Mouse (Mus musculus): ENCODE data around the gene Dbndd1. TPM values are rescaled to one million over a fixed set of nuclear protein-coding genes. Genes with fewer than 3 reads are reported as not detected.

The Dbndd1 gene
- total and polyA plus RNA-seq, 2 experiments = not detected

GRCm38 (mm10) chr8:123514136-123514535 lies 1.1 kb downstream of the Dbndd1 start:
- H3K4me3 ChIP-seq (ENCODE audit: insufficient read depth, low read depth, low read length) = no peak overlapping the region
- peaks cover 4% of the 10 kb centered on the region for H3K4me1 ChIP-seq (ENCODE audit: control insufficient read depth, insufficient read depth, low read length)
- H3K79me2 ChIP-seq (ENCODE audit: control insufficient read depth, insufficient read depth, low read length) = no peaks in the 10 kb centered on the region
- H3K9ac ChIP-seq (ENCODE audit: low read depth, low read length) = no peak overlapping the region
- H3K27ac ChIP-seq (replicated peaks; ENCODE audit: insufficient read depth, low read depth, low read length) = no peak overlapping the region
- TF ChIP-seq POLR2A (IDR thresholded peaks at IDR 0.05; ENCODE audit: extremely low read depth, insufficient read depth, low read length) = no peak
- no peak for TF ChIP-seq CTCF (IDR thresholded peaks at IDR 0.05; ENCODE audit: low read depth, low read length)
- peaks cover 11% of the 10 kb centered on the region; the same call in 1 of the 2 replicates for H3K27me3 ChIP-seq (ENCODE audit: control insufficient read depth, insufficient read depth, low read length)
- H3K36me3 ChIP-seq (ENCODE audit: control insufficient read depth, insufficient read depth, low read length) = no peaks in the 10 kb centered on the region
- DNase-seq (ENCODE audit: extremely low read depth, low read depth, low spot score) = no peak
- WGBS = 7% methylated on average over 9 of the region's 9 CpGs

- no peaks in the 10 kb centered on the region for H3K36me3 ChIP-seq (ENCODE audit: control insufficient read depth, insufficient read depth, low read length)
- H3K4me1 ChIP-seq (ENCODE audit: control insufficient read depth, insufficient read depth, low read length) = no peaks in the 10 kb centered on the region
- no peak overlapping the region for H3K9ac ChIP-seq (ENCODE audit: low read depth, low read length)
- TF ChIP-seq CTCF (IDR thresholded peaks at IDR 0.05; ENCODE audit: low read depth, low read length) = no peak
- no peak for TF ChIP-seq POLR2A (IDR thresholded peaks at IDR 0.05; ENCODE audit: extremely low read depth, insufficient read depth, low read length)
- peaks cover 11% of the 10 kb centered on the region; the same call in 1 of the 2 replicates for H3K27me3 ChIP-seq (ENCODE audit: control insufficient read depth, insufficient read depth, low read length)
- H3K27ac ChIP-seq (replicated peaks; ENCODE audit: insufficient read depth, low read depth, low read length) = no peak overlapping the region
- no peaks in the 10 kb centered on the region for H3K79me2 ChIP-seq (ENCODE audit: control insufficient read depth, insufficient read depth, low read length)
- H3K4me3 ChIP-seq (ENCODE audit: insufficient read depth, low read depth, low read length) = no peak overlapping the region
- WGBS = 64% methylated on average over 5 of the region's 5 CpGs
- DNase-seq (ENCODE audit: extremely low read depth, low read depth, low spot score) = no peak
Measured at GRCm38 (mm10) chr8:123510819-123511218, 4.4 kb downstream of the Dbndd1 start.

- WGBS = 95% methylated on average over 5 of the region's 5 CpGs
- H3K4me3 ChIP-seq (ENCODE audit: insufficient read depth, low read depth, low read length) = no peak overlapping the region
- DNase-seq (ENCODE audit: extremely low read depth, low read depth, low spot score) = no peak
- no peak for TF ChIP-seq CTCF (IDR thresholded peaks at IDR 0.05; ENCODE audit: low read depth, low read length)
- TF ChIP-seq POLR2A (IDR thresholded peaks at IDR 0.05; ENCODE audit: extremely low read depth, insufficient read depth, low read length) = no peak
- H3K27ac ChIP-seq (replicated peaks; ENCODE audit: insufficient read depth, low read depth, low read length) = no peak overlapping the region
- H3K9ac ChIP-seq (ENCODE audit: low read depth, low read length) = no peak overlapping the region
- no peaks in the 10 kb centered on the region for H3K27me3 ChIP-seq (ENCODE audit: control insufficient read depth, insufficient read depth, low read length)
- H3K4me1 ChIP-seq (ENCODE audit: control insufficient read depth, insufficient read depth, low read length) = no peaks in the 10 kb centered on the region
- H3K36me3 ChIP-seq (ENCODE audit: control insufficient read depth, insufficient read depth, low read length) = peaks cover 6% of the 10 kb centered on the region; the same call in 1 of the 2 replicates
- H3K79me2 ChIP-seq (ENCODE audit: control insufficient read depth, insufficient read depth, low read length) = no peaks in the 10 kb centered on the region
Measured at GRCm38 (mm10) chr8:123507153-123507552, 8.1 kb downstream of the Dbndd1 start.

GRCm38 (mm10) chr8:123505695-123506094 lies 9.6 kb downstream of the Dbndd1 start:
- Histone ChIP-seq H3K27ac (replicated peaks; ENCODE audit: insufficient read depth, low read depth, low read length) (no peak overlapping the region), H3K4me3 (ENCODE audit: insufficient read depth, low read depth, low read length) (no peak overlapping the region), H3K36me3 (ENCODE audit: control insufficient read depth, insufficient read depth, low read length) (peaks cover 16% of the 10 kb centered on the region; the same call in 1 of the 2 replicates), H3K27me3 (ENCODE audit: control insufficient read depth, insufficient read depth, low read length) (no peaks in the 10 kb centered on the region), H3K79me2 (ENCODE audit: control insufficient read depth, insufficient read depth, low read length) (no peaks in the 10 kb centered on the region), H3K9ac (ENCODE audit: low read depth, low read length) (no peak overlapping the region), H3K4me1 (ENCODE audit: control insufficient read depth, insufficient read depth, low read length) (no peaks in the 10 kb centered on the region)
- WGBS = 87% methylated on average over 9 of the region's 9 CpGs
- no peak for TF ChIP-seq POLR2A (IDR thresholded peaks at IDR 0.05; ENCODE audit: extremely low read depth, insufficient read depth, low read length)
- TF ChIP-seq CTCF (IDR thresholded peaks at IDR 0.05; ENCODE audit: low read depth, low read length) = no peak
- DNase-seq (ENCODE audit: extremely low read depth, low read depth, low spot score) = no peak

- no peak overlapping the region for H3K9ac ChIP-seq (ENCODE audit: low read depth, low read length)
- no peaks in the 10 kb centered on the region for H3K27me3 ChIP-seq (ENCODE audit: control insufficient read depth, insufficient read depth, low read length)
- TF ChIP-seq CTCF (IDR thresholded peaks at IDR 0.05; ENCODE audit: low read depth, low read length) (no peak), POLR2A (IDR thresholded peaks at IDR 0.05; ENCODE audit: extremely low read depth, insufficient read depth, low read length) (no peak)
- no peak overlapping the region for H3K27ac ChIP-seq (replicated peaks; ENCODE audit: insufficient read depth, low read depth, low read length)
- no peaks in the 10 kb centered on the region for H3K4me1 ChIP-seq (ENCODE audit: control insufficient read depth, insufficient read depth, low read length)
- 91% methylated on average over 4 of the region's 4 CpGs for WGBS
- DNase-seq (ENCODE audit: extremely low read depth, low read depth, low spot score) = no peak
- no peaks in the 10 kb centered on the region for H3K79me2 ChIP-seq (ENCODE audit: control insufficient read depth, insufficient read depth, low read length)
- peaks cover 17% of the 10 kb centered on the region; the same call in 1 of the 2 replicates for H3K36me3 ChIP-seq (ENCODE audit: control insufficient read depth, insufficient read depth, low read length)
- no peak overlapping the region for H3K4me3 ChIP-seq (ENCODE audit: insufficient read depth, low read depth, low read length)
Measured at GRCm38 (mm10) chr8:123505267-123505666, 10.0 kb downstream of the Dbndd1 start.

GRCm38 (mm10) chr8:123504591-123505195 lies 10.6 kb downstream of the Dbndd1 start:
- H3K27ac ChIP-seq (replicated peaks; ENCODE audit: insufficient read depth, low read depth, low read length) = no peak overlapping the region
- H3K79me2 ChIP-seq (ENCODE audit: control insufficient read depth, insufficient read depth, low read length) = no peaks in the 10 kb centered on the region
- H3K27me3 ChIP-seq (ENCODE audit: control insufficient read depth, insufficient read depth, low read length) = no peaks in the 10 kb centered on the region
- no peak overlapping the region for H3K4me3 ChIP-seq (ENCODE audit: insufficient read depth, low read depth, low read length)
- WGBS = 94% methylated on average over 9 of the region's 9 CpGs
- H3K4me1 ChIP-seq (ENCODE audit: control insufficient read depth, insufficient read depth, low read length) = no peaks in the 10 kb centered on the region
- no peak for DNase-seq (ENCODE audit: extremely low read depth, low read depth, low spot score)
- peaks cover 17% of the 10 kb centered on the region; the same call in 1 of the 2 replicates for H3K36me3 ChIP-seq (ENCODE audit: control insufficient read depth, insufficient read depth, low read length)
- TF ChIP-seq CTCF (IDR thresholded peaks at IDR 0.05; ENCODE audit: low read depth, low read length) (no peak), POLR2A (IDR thresholded peaks at IDR 0.05; ENCODE audit: extremely low read depth, insufficient read depth, low read length) (no peak)
- no peak overlapping the region for H3K9ac ChIP-seq (ENCODE audit: low read depth, low read length)

All from liver, adult 2 months (tissue).